Mouse (Mus musculus): ENCODE measurements around the gene Cfap97d1. TPM values are rescaled to one million over a fixed set of nuclear protein-coding genes. Genes with fewer than 3 reads are reported as not detected.

The Cfap97d1 gene
- polyA plus RNA-seq, 1 experiment from 2014 or later, result not detected

DNA sequence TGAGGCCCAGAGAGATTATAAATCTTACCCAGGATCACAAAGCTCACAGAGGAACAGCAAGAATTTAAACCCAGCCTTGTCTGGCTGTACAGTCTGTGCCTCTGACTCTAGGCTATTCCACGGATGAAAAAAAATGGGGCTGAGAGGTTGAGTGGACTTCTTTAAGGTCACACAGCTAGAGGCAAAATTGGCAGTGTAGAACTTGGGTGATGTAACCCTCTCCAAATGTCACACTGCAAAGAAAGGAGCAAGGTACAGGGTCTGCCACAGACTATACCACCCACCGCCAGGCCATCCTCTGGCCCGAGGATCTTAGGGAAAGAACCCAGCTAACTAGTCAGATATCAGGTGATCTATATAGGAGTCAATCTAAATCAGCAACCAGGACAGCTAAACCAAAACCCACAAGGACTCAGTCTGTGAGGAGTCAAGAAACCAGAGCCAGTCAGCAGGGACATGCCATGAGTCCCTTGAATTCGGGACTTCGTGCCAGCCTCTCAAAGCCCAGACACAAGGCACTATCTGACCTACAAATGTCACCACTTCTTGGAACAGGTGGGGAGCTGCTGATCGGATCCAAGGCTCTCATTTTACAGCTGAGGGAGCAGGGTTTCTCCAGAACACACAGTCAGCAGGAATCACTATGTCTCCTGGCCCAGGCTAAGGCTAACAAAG is 40.1 kb downstream of the Cfap97d1 start:
- Histone ChIP-seq H3K4me3 (ENCODE audit: low read depth, low read length) (no peak overlapping the region), H3K9ac (ENCODE audit: low read depth, low read length) (no peak overlapping the region), H3K4me2 (ENCODE audit: low read depth, low read length) (no peak overlapping the region), H3K27me3 (ENCODE audit: control insufficient read depth, insufficient read depth, low read depth, low read length) (peaks cover 38% of the 10 kb centered on the region), H3K4me1 (ENCODE audit: control insufficient read depth, low read depth, low read length) (peaks cover 6% of the 10 kb centered on the region), H3K27ac (ENCODE audit: low read length) (no peak overlapping the region), H3K9me3 (replicated peaks; ENCODE audit: control insufficient read depth, low read length) (no peaks in the 10 kb centered on the region), H3K36me3 (ENCODE audit: control insufficient read depth, insufficient read depth) (no peaks in the 10 kb centered on the region)
- no peak for ATAC-seq (ENCODE audit: low read depth)
- WGBS (ENCODE audit: insufficient replicate concordance), result 65% methylated on average over 6 of the region's 6 CpGs

DNA sequence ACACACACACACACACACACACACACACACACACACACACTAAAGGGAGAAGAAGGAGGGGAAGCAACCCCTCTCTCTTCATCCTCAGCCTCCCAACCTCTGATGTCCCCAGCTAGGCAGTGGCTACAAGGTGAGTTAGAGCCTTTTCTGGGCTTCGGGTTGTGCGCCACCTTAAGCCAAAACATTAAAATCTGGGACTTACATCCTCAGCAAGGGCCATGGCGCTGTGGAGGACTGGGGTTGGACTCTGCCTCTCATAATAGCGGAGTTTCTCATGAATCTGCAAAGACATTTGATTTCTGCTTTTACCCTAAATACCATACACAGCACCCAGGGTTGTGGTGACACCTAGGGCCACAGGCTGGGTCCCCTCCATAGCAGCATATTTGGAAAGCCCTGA is 40.8 kb downstream of the Cfap97d1 start:
- ATAC-seq (ENCODE audit: low read depth), result no peak
- 71% methylated on average over 4 of the region's 4 CpGs for WGBS (ENCODE audit: insufficient replicate concordance)
- H3K27ac ChIP-seq (ENCODE audit: low read length), result no peak overlapping the region
- H3K4me2 ChIP-seq (ENCODE audit: low read depth, low read length), result no peak overlapping the region
- no peaks in the 10 kb centered on the region for H3K9me3 ChIP-seq (replicated peaks; ENCODE audit: control insufficient read depth, low read length)
- no peaks in the 10 kb centered on the region for H3K36me3 ChIP-seq (ENCODE audit: control insufficient read depth, insufficient read depth)
- no peak overlapping the region for H3K9ac ChIP-seq (ENCODE audit: low read depth, low read length)
- H3K27me3 ChIP-seq (ENCODE audit: control insufficient read depth, insufficient read depth, low read depth, low read length), result peaks cover 38% of the 10 kb centered on the region
- no peak overlapping the region for H3K4me3 ChIP-seq (ENCODE audit: low read depth, low read length)
- peaks cover 6% of the 10 kb centered on the region for H3K4me1 ChIP-seq (ENCODE audit: control insufficient read depth, low read depth, low read length)

DNA sequence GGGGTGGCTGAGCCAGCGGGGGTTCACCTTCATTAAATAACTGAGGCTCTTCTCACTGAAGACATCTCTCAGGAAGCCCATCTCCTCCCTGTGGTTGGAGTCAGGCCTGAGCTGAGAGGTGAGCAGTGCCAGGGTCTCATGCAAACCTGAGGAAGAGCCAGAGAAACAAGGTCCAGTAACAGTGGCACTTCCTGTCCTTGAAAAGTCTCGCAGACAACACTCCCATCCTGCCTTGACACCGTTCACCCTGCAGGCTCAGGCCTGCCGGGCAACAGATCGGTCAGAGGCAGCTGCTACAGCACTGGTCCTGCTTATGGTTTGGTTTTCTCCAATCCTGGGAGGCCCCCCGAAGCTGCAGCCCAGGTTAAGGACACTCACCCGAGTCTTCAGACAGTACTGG is 41.3 kb downstream of the Cfap97d1 start:
- Histone ChIP-seq H3K36me3 (ENCODE audit: control insufficient read depth, insufficient read depth) (no peaks in the 10 kb centered on the region), H3K4me2 (ENCODE audit: low read depth, low read length) (no peak overlapping the region), H3K27ac (ENCODE audit: low read length) (no peak overlapping the region), H3K4me1 (ENCODE audit: control insufficient read depth, low read depth, low read length) (peaks cover 6% of the 10 kb centered on the region), H3K9me3 (replicated peaks; ENCODE audit: control insufficient read depth, low read length) (no peaks in the 10 kb centered on the region), H3K27me3 (ENCODE audit: control insufficient read depth, insufficient read depth, low read depth, low read length) (peaks cover 38% of the 10 kb centered on the region), H3K4me3 (ENCODE audit: low read depth, low read length) (no peak overlapping the region), H3K9ac (ENCODE audit: low read depth, low read length) (no peak overlapping the region)
- 48% methylated on average over 7 of the region's 7 CpGs for WGBS (ENCODE audit: insufficient replicate concordance)
- no peak for ATAC-seq (ENCODE audit: low read depth)

DNA sequence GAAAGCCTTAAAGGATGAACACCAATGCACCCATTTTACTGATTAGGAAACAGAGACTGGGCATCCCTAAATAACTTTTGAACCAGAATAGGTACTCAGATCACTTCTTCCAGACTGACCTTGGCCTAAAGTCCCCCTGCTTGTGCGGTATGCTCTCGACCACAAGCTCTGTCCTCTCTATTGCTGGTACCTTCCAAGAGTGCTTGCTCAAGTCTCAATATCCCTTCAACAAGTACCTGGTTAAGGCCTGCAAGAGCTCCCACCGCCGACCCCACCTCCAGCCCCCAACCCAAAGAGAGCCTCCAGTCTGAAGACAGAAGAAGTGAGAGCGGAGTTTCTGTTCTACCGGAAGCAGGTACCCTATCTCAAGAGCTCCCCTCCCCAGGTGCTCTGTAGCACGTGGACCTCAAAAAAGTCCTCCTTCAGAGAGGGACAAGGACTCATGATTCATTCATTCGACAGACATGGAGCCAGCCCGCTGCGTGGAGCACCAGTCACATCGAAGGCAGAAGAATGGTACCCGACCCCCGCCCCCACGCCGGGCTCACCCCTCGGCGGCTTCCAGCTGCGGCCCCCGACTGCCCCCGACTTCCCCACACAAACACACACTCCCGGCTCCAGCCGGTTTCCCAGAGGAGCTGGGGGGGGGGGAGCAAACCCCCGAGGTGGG is 42.0 kb downstream of the Cfap97d1 start:
- H3K4me2 ChIP-seq (ENCODE audit: low read depth, low read length), result peak overlapping the region; percentile 78
- H3K27ac ChIP-seq (ENCODE audit: low read length), result no peak overlapping the region
- peak overlapping the region; percentile 16; the same call in 1 of the 2 replicates for H3K9ac ChIP-seq (ENCODE audit: low read depth, low read length)
- peak overlapping the region; percentile 60 for H3K4me3 ChIP-seq (ENCODE audit: low read depth, low read length)
- ATAC-seq (ENCODE audit: low read depth), result no peak
- H3K36me3 ChIP-seq (ENCODE audit: control insufficient read depth, insufficient read depth), result no peaks in the 10 kb centered on the region
- no peaks in the 10 kb centered on the region for H3K9me3 ChIP-seq (replicated peaks; ENCODE audit: control insufficient read depth, low read length)
- peaks cover 6% of the 10 kb centered on the region for H3K4me1 ChIP-seq (ENCODE audit: control insufficient read depth, low read depth, low read length)
- H3K27me3 ChIP-seq (ENCODE audit: control insufficient read depth, insufficient read depth, low read depth, low read length), result peaks cover 38% of the 10 kb centered on the region
- 6% methylated on average over 23 of the region's 23 CpGs for WGBS (ENCODE audit: insufficient replicate concordance)

DNA sequence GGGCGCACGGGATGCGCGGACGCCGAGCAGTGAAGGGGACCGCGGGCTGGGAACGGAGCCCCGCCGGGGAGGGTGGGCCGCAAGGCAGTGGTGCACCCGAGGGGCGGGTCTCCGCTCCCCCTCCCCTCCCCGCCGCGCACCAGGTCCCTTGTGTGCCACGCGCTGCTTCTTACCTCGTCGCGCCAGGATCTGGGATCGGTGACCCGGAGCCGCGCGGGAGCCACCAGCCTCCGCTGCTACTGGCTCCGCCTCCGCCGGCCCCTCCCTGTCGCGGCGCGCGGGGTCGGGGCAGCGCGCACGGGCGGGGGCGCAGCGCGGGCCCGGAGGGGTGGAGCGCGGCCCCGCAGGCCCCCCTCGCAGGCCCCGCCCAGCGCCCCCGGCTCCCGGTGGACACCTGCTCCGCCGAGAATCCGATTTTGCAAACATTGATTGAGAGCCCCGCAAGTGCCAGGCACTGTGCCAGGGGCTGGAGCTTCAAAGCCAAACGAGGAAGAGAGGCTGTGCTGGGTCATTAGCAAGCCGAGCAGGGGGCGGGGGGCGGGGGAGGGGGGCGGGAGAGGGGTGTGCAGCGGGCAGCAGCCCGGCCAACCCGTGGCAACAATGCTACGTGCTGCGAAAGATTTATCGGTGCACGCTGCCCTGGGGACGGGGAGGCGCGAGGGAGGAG is 42.7 kb downstream of the Cfap97d1 start:
- H3K4me3 ChIP-seq (ENCODE audit: low read depth, low read length), result peak overlapping the region; percentile 60
- ATAC-seq (ENCODE audit: low read depth), result peak; percentile 73
- peaks cover 6% of the 10 kb centered on the region for H3K4me1 ChIP-seq (ENCODE audit: control insufficient read depth, low read depth, low read length)
- H3K9ac ChIP-seq (ENCODE audit: low read depth, low read length), result peak overlapping the region; percentile 16; the same call in 1 of the 2 replicates
- peaks cover 38% of the 10 kb centered on the region for H3K27me3 ChIP-seq (ENCODE audit: control insufficient read depth, insufficient read depth, low read depth, low read length)
- H3K36me3 ChIP-seq (ENCODE audit: control insufficient read depth, insufficient read depth), result no peaks in the 10 kb centered on the region
- H3K9me3 ChIP-seq (replicated peaks; ENCODE audit: control insufficient read depth, low read length), result no peaks in the 10 kb centered on the region
- WGBS (ENCODE audit: insufficient replicate concordance), result under 1% methylated on average over 52 of the region's 73 CpGs
- peak overlapping the region; percentile 78 for H3K4me2 ChIP-seq (ENCODE audit: low read depth, low read length)
- no peak overlapping the region for H3K27ac ChIP-seq (ENCODE audit: low read length)

DNA sequence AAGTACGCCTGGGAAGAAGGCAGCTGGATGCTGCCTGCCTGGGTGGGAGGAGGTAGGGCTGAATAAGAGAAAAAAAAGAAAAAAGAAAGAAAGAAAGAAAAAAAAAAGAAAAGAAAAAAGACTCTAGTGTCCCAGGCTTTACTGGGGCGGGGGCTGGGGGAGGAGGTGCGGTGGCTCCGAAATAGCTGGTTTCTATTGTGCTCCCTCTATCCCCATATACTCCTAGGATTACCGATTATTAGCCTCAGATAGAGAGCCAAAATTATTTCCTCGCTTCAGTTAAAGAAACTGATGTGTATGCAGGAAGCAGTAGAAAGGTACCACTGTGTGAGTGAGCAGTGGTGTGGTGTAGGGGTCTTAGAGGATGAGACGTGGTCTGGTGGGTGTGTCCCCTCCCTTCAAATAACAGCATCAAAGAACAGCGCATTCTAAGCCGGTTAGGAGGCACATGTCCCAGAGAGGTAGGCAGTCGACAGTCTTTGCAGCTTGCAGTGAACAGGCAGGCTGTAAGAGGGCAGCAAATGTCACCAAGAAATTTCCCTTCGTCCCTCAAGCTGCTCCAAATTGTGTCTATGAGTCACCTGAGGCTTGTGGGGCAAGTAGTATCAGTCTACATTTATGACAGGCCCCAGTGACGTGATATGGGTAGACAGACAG is 43.4 kb downstream of the Cfap97d1 start:
- H3K9ac ChIP-seq (ENCODE audit: low read depth, low read length), result no peak overlapping the region
- no peak overlapping the region for H3K27ac ChIP-seq (ENCODE audit: low read length)

DNA sequence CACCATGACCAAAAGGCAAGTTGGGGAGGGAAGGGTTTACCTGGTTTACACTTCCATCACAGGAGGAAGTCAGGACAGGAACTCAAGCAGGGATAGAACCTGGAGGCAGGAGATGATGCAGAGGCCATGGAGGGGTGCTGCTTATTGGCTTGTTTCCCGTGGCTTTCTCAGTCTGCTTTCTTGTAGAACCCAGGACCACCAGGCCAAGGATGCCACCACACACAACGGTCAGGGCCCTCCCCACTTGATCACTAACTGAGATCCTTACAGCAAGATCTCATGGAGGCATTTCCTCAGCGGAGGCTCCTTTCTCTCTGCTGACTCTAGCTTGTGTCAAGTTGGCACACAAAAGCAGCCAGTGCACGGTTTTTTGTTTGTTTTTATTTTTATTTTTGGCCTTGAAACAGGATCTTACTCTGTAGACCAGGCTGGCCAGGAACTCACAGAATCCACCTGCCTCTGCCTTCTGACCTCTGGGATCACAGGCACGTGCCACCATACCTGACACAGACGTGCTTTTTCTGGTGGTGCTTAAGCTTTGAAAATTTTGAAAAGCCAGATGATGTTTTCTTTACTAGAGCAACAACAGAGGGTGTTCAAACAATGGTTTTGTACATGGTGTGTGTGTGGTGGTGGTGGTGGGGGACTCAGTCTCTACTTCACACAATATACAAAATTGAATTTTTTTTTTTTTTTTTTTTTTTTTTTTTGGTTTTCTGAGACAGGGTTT is 44.2 kb downstream of the Cfap97d1 start, which contains the start of gene Mpp3:
Mpp3 (minus strand) TSS at position 375 of the 730 bp plus-strand sequence.
- Histone ChIP-seq H3K9me3 (replicated peaks; ENCODE audit: control insufficient read depth, low read length) (no peaks in the 10 kb centered on the region), H3K27ac (ENCODE audit: low read length) (no peak within 1 kb of the TSS), H3K4me2 (ENCODE audit: low read depth, low read length) (peak within 1 kb of the TSS; percentile 78), H3K36me3 (ENCODE audit: control insufficient read depth, insufficient read depth) (no peaks in the 10 kb centered on the region), H3K4me3 (ENCODE audit: low read depth, low read length) (no peak within 1 kb of the TSS; the same call in 1 of the 2 replicates), H3K4me1 (ENCODE audit: control insufficient read depth, low read depth, low read length) (peaks cover 6% of the 10 kb centered on the region), H3K27me3 (ENCODE audit: control insufficient read depth, insufficient read depth, low read depth, low read length) (peaks cover 38% of the 10 kb centered on the region), H3K9ac (ENCODE audit: low read depth, low read length) (no peak within 1 kb of the TSS)
- WGBS (ENCODE audit: insufficient replicate concordance), result 63% methylated on average over 6 of the region's 6 CpGs
- ATAC-seq (ENCODE audit: low read depth), result no peak

More for the DNA sequence above, 43.4 kb downstream of the Cfap97d1 start:
- peak overlapping the region; percentile 78 for H3K4me2 ChIP-seq (ENCODE audit: low read depth, low read length)
- H3K9me3 ChIP-seq (replicated peaks; ENCODE audit: control insufficient read depth, low read length), result no peaks in the 10 kb centered on the region
- no peak for ATAC-seq (ENCODE audit: low read depth)
- 11% methylated on average over 12 of the region's 12 CpGs for WGBS (ENCODE audit: insufficient replicate concordance)
- H3K4me1 ChIP-seq (ENCODE audit: control insufficient read depth, low read depth, low read length), result peaks cover 6% of the 10 kb centered on the region
- no peak overlapping the region; the same call in 1 of the 2 replicates for H3K4me3 ChIP-seq (ENCODE audit: low read depth, low read length)
- H3K27me3 ChIP-seq (ENCODE audit: control insufficient read depth, insufficient read depth, low read depth, low read length), result peaks cover 38% of the 10 kb centered on the region
- H3K36me3 ChIP-seq (ENCODE audit: control insufficient read depth, insufficient read depth), result no peaks in the 10 kb centered on the region

DNA sequence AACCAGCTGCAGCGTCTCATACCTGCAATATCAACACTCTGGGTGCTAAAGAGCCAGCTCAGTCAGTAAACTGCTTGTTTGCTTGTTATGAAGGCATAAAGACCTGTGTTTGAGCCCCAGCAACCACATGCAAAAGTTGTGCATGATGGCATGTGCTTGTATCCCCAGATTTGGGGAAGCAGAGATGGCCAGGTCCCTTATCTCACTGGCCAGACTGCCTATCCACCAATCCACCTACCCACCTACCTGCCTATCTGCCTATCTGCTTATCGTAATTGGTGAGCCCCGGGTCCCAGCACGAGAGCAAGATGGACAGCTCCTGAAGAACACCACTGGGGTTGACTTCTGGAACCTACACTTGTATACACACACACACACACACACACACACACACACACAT is 45.2 kb downstream of the Cfap97d1 start:
- H3K4me1 ChIP-seq (ENCODE audit: control insufficient read depth, low read depth, low read length), result peaks cover 6% of the 10 kb centered on the region

More for the DNA sequence above, 45.2 kb downstream of the Cfap97d1 start:
- no peak for ATAC-seq (ENCODE audit: low read depth)
- 27% methylated on average over 4 of the region's 4 CpGs for WGBS (ENCODE audit: insufficient replicate concordance)
- peaks cover 38% of the 10 kb centered on the region for H3K27me3 ChIP-seq (ENCODE audit: control insufficient read depth, insufficient read depth, low read depth, low read length)
- H3K27ac ChIP-seq (ENCODE audit: low read length), result no peak overlapping the region
- no peak overlapping the region for H3K4me3 ChIP-seq (ENCODE audit: low read depth, low read length)
- H3K4me2 ChIP-seq (ENCODE audit: low read depth, low read length), result no peak overlapping the region
- no peaks in the 10 kb centered on the region for H3K36me3 ChIP-seq (ENCODE audit: control insufficient read depth, insufficient read depth)
- H3K9ac ChIP-seq (ENCODE audit: low read depth, low read length), result no peak overlapping the region
- no peaks in the 10 kb centered on the region for H3K9me3 ChIP-seq (replicated peaks; ENCODE audit: control insufficient read depth, low read length)
